Mouse (Mus musculus) layer of hippocampus, adult 9-11 months (tissue): ENCODE measurements at regions not wholly inside any gene's neighbourhood (a gene's known extent, or its start where the extent isn't known, plus 50 kb on each side); places are given as distances from the start of the nearest gene placed in this dataset.
"Not testable (repeated sequence)": the region's sequence is repeated elsewhere in the genome, so short reads cannot be mapped to it uniquely, and the experiment has no call there.

ENCODE experiments used
- DNase-seq: peaks from one replicate; pipeline ENCODE4 v3.0.0; 2022

GRCm38 (mm10) chr9:33533101-33533810 lies 897.2 kb downstream of the Ets1 start:
- DNase-seq: no peak

- no peak for DNase-seq
These were observed 907.3 kb downstream of the Ets1 start for GRCm38 (mm10) chr9:33543301-33543700.

- DNase-seq: no peak
These were observed 910.2 kb downstream of the Ets1 start for GRCm38 (mm10) chr9:33546126-33546737.

GRCm38 (mm10) chr9:33549395-33549794 lies 913.4 kb downstream of the Ets1 start:
- DNase-seq: no peak

- DNase-seq: no peak
These were observed 913.7 kb upstream of the Kirrel3 start for GRCm38 (mm10) chr9:33571990-33572389.

- no peak for DNase-seq
These were observed 874.2 kb upstream of the Kirrel3 start for GRCm38 (mm10) chr9:33611511-33611910.

- DNase-seq: no peak
These were observed 861.3 kb upstream of the Kirrel3 start for GRCm38 (mm10) chr9:33624378-33624777.

GRCm38 (mm10) chr9:33629731-33630473 lies 855.8 kb upstream of the Kirrel3 start:
- DNase-seq: no peak

- DNase-seq: no peak
These were observed 822.7 kb upstream of the Kirrel3 start for GRCm38 (mm10) chr9:33662978-33663377.

GRCm38 (mm10) chr9:33681129-33681528 lies 804.6 kb upstream of the Kirrel3 start:
- DNase-seq: peak; percentile 43

GRCm38 (mm10) chr9:33691731-33692130 lies 794.0 kb upstream of the Kirrel3 start:
- DNase-seq: no peak

- no peak for DNase-seq
These were observed 768.1 kb upstream of the Kirrel3 start for GRCm38 (mm10) chr9:33717614-33718013.

GRCm38 (mm10) chr9:33724811-33725210 lies 760.9 kb upstream of the Kirrel3 start:
- DNase-seq: peak; percentile 39

- DNase-seq: not testable (repeated sequence)
These were observed 757.6 kb upstream of the Kirrel3 start for GRCm38 (mm10) chr9:33728058-33728457.

- no peak for DNase-seq
These were observed 725.0 kb upstream of the Kirrel3 start for GRCm38 (mm10) chr9:33760701-33761100.

GRCm38 (mm10) chr9:33766235-33766634 lies 719.5 kb upstream of the Kirrel3 start:
- no peak for DNase-seq

- DNase-seq: no peak
These were observed 715.9 kb upstream of the Kirrel3 start for GRCm38 (mm10) chr9:33769811-33770210.

- no peak for DNase-seq
These were observed 711.5 kb upstream of the Kirrel3 start for GRCm38 (mm10) chr9:33774178-33774577.

- DNase-seq: peak; percentile 86
These were observed 695.1 kb upstream of the Kirrel3 start for GRCm38 (mm10) chr9:33790617-33791016.

- no peak for DNase-seq
These were observed 685.4 kb upstream of the Kirrel3 start for GRCm38 (mm10) chr9:33800250-33800649.

- no peak for DNase-seq
These were observed 684.9 kb upstream of the Kirrel3 start for GRCm38 (mm10) chr9:33800763-33801162.

GRCm38 (mm10) chr9:33814739-33815368 lies 670.8 kb upstream of the Kirrel3 start:
- DNase-seq: no peak
